In genomic region chr2:92582596-92582995, GRCm38 (mm10) we compare ENCODE assay signal across 15 mouse cellular contexts. TPM values are rescaled to one million over a fixed set of nuclear protein-coding genes. Genes with fewer than 3 reads are reported as not detected.
DNase-seq lines count a peak whose midpoint lies in the region; ATAC-seq lines count a peak whose summit lies in the region.
"Had no signal": no experiment of that assay in that cellular context is flagged by ENCODE, and none has a peak within 500 bp of the region (broad histone marks: within the 10 kb centered on the region; RNA-seq: fewer than 3 reads in every experiment).

No protein-coding gene starts in this region.

- ATAC-seq in liver, embryonic 16.5 days (ENCODE audit: low read depth): peak; percentile 77
- no peak for ATAC-seq in forebrain, embryonic 13.5 days
- ATAC-seq in neural tube, embryonic 15.5 days (ENCODE audit: low FRiP score): no peak
- ATAC-seq: CD4-positive, CD25-positive, alpha-beta regulatory T cell, adult 4 months had no signal

- H3K4me3 ChIP-seq in embryonic facial prominence, embryonic 10.5 days: no peak overlapping the region
- H3K4me3 ChIP-seq in liver, embryonic 16.5 days (ENCODE audit: low read depth, low read length): no peak overlapping the region
- H3K4me3 ChIP-seq in forebrain, embryonic 13.5 days: no peak overlapping the region
- no peak overlapping the region for H3K4me3 ChIP-seq in neural tube, embryonic 15.5 days (replicated peaks)
- H3K4me3 ChIP-seq: hindbrain, embryonic 10.5 days; lung, embryonic 15.5 days had no signal

- DNase-seq in embryonic facial prominence, embryonic 10.5 days (ENCODE audit: low spot score): peak; percentile 56
- peak; percentile 71 for DNase-seq in kidney, adult 9 months
- peak; percentile 62 to 75 for DNase-seq in kidney, postnatal 4 days
- DNase-seq in cerebellum, adult 11-12 months: no peak
- DNase-seq in lung, postnatal 10 days: no peak
- DNase-seq: adrenal gland, postnatal 14 days; cerebellum, adult 9-10 months; left cerebral cortex, postnatal 4 days; right cerebral cortex, postnatal 25 days had no signal

- H3K4me1 ChIP-seq in embryonic facial prominence, embryonic 10.5 days: peaks cover 18% of the 10 kb centered on the region
- no peaks in the 10 kb centered on the region for H3K4me1 ChIP-seq in liver, embryonic 16.5 days (ENCODE audit: control insufficient read depth, low read depth, low read length)
- no peaks in the 10 kb centered on the region for H3K4me1 ChIP-seq in forebrain, embryonic 13.5 days
- H3K4me1 ChIP-seq in neural tube, embryonic 15.5 days: no peaks in the 10 kb centered on the region
- H3K4me1 ChIP-seq: lung, embryonic 15.5 days had no signal

- H3K27me3 ChIP-seq in embryonic facial prominence, embryonic 10.5 days (replicated peaks; ENCODE audit: low read depth, poor library complexity, severe bottlenecking): no peaks in the 10 kb centered on the region
- H3K27me3 ChIP-seq in liver, embryonic 16.5 days (ENCODE audit: control insufficient read depth, insufficient read depth, low read depth, low read length): no peaks in the 10 kb centered on the region
- no peaks in the 10 kb centered on the region for H3K27me3 ChIP-seq in forebrain, embryonic 13.5 days
- H3K27me3 ChIP-seq in neural tube, embryonic 15.5 days (replicated peaks): no peaks in the 10 kb centered on the region
- H3K27me3 ChIP-seq: lung, embryonic 15.5 days had no signal

- WGBS in embryonic facial prominence, embryonic 10.5 days: 53% methylated on average over 5 of the region's 5 CpGs
- 55% methylated on average over 5 of the region's 5 CpGs for WGBS in liver, embryonic 16.5 days (ENCODE audit: insufficient replicate concordance)
- 86% methylated on average over 5 of the region's 5 CpGs for WGBS in forebrain, embryonic 13.5 days
- WGBS in neural tube, embryonic 15.5 days: 79% methylated on average over 5 of the region's 5 CpGs

- H3K36me3 ChIP-seq in embryonic facial prominence, embryonic 10.5 days (replicated peaks): no peaks in the 10 kb centered on the region
- no peaks in the 10 kb centered on the region for H3K36me3 ChIP-seq in liver, embryonic 16.5 days (ENCODE audit: control insufficient read depth, insufficient read depth)
- no peaks in the 10 kb centered on the region for H3K36me3 ChIP-seq in forebrain, embryonic 13.5 days (ENCODE audit: poor library complexity, severe bottlenecking)
- no peaks in the 10 kb centered on the region for H3K36me3 ChIP-seq in neural tube, embryonic 15.5 days
- H3K36me3 ChIP-seq: hindbrain, embryonic 10.5 days; lung, embryonic 15.5 days had no signal

- H3K27ac ChIP-seq in embryonic facial prominence, embryonic 10.5 days (replicated peaks): peak overlapping the region; percentile 65
- H3K27ac ChIP-seq in liver, embryonic 16.5 days (ENCODE audit: low read length): no peak overlapping the region
- no peak overlapping the region for H3K27ac ChIP-seq in forebrain, embryonic 13.5 days
- H3K27ac ChIP-seq in neural tube, embryonic 15.5 days (replicated peaks): no peak overlapping the region
- H3K27ac ChIP-seq: lung, embryonic 15.5 days had no signal

- H3K9me3 ChIP-seq in embryonic facial prominence, embryonic 10.5 days: 0 out of 2 replicates have a peak, but pooled peaks cover 2% of the 10 kb centered on the region
- no peaks in the 10 kb centered on the region for H3K9me3 ChIP-seq in liver, embryonic 16.5 days (replicated peaks; ENCODE audit: control insufficient read depth, low read length)
- H3K9me3 ChIP-seq in forebrain, embryonic 13.5 days (replicated peaks): no peaks in the 10 kb centered on the region
- H3K9me3 ChIP-seq in neural tube, embryonic 15.5 days (replicated peaks): no peaks in the 10 kb centered on the region
- H3K9me3 ChIP-seq: hindbrain, embryonic 10.5 days; lung, embryonic 15.5 days had no signal

- H3K4me2 ChIP-seq in liver, embryonic 16.5 days (ENCODE audit: low read depth, low read length): no peak overlapping the region
- H3K4me2 ChIP-seq in forebrain, embryonic 13.5 days: no peak overlapping the region
- H3K4me2 ChIP-seq in neural tube, embryonic 15.5 days: no peak overlapping the region
- H3K4me2 ChIP-seq: lung, embryonic 15.5 days had no signal

- no peak overlapping the region for H3K9ac ChIP-seq in liver, embryonic 16.5 days (ENCODE audit: low read depth, low read length)
- no peak overlapping the region for H3K9ac ChIP-seq in forebrain, embryonic 13.5 days
- H3K9ac ChIP-seq in neural tube, embryonic 15.5 days (replicated peaks): no peak overlapping the region
- H3K9ac ChIP-seq: lung, embryonic 15.5 days had no signal

RNA-seq across cellular contexts. Expression of gene Chst1, which starts 16.9 kb away (rescaled TPM):
- polyA plus RNA-seq in embryonic facial prominence, embryonic 10.5 days (2016; fragmentation: Nextera tagmentation; extraction: Ambion mirVana): 2.5 TPM in 2 replicates
- polyA plus RNA-seq in liver, embryonic 16.5 days (2015; fragmentation: Nextera tagmentation; extraction: Ambion mirVana): 0.15 TPM in 2 replicates
- polyA plus RNA-seq in forebrain, embryonic 13.5 days (2015; fragmentation: Nextera tagmentation; extraction: Ambion mirVana): 13.9 and 18.9 TPM in 2 replicates
- 24.0 and 25.2 TPM in 2 replicates for polyA plus RNA-seq in neural tube, embryonic 15.5 days (2015; fragmentation: Nextera tagmentation; extraction: Ambion mirVana)

Comparison
In these comparisons a context has a peak if more than half of its experiments do, and no peak if none do; other contexts are left out.
1. DNase-seq: peak in embryonic facial prominence, embryonic 10.5 days (single experiment), kidney, adult 9 months (single experiment) and kidney, postnatal 4 days (2 of 2); none in cerebellum, adult 11-12 months (single experiment) and lung, postnatal 10 days (single experiment).